Mouse (Mus musculus) erythroid progenitor cell, adult 5-6 weeks (primary cell): Measurements from ENCODE around the gene Mgat2. TPM values are rescaled to one million over a fixed set of nuclear protein-coding genes. Genes with fewer than 3 reads are reported as not detected.

Source experiments
- ATAC-seq: replicated peaks from 2 replicates; pipeline ENCODE4 v1.8.0; 2016; ENCODE audit warnings: moderate number of reproducible peaks, mild to moderate bottlenecking, moderate TSS enrichment, inconsistent platforms; ENCODE audit not compliant: poor library complexity, low FRiP score, severe bottlenecking
- total RNA-seq, 2 experiments: library from RNA; stranded (forward) in 1 of 2; stranded (reverse) in 1 of 2; fragments of 150-400 nt in 1 of 2; fragments of 186-747, 209-891 nt in 1 of 2; gene quantifications; 2 replicates each; pipeline versions ENCODE4 v1.2.3 to v1.2.4; 2015 to 2017; ENCODE audit warnings: low replicate concordance in 2 of 2

Mgat2 gene
- total RNA-seq, 2 experiments from 2014 or later = 15.9 to 19.3 TPM

GRCm38 (mm10) chr12:69208520-69208919 is 24.6 kb downstream of the Mgat2 start:
- no peak for ATAC-seq

GRCm38 (mm10) chr12:69210056-69210979 is 26.4 kb downstream of the Mgat2 start:
- no peak for ATAC-seq

- ATAC-seq = no peak
These were observed 27.1 kb downstream of the Mgat2 start for GRCm38 (mm10) chr12:69211057-69211456.

- ATAC-seq = no peak
These were observed 29.3 kb downstream of the Mgat2 start for GRCm38 (mm10) chr12:69213186-69213777.

GRCm38 (mm10) chr12:69214393-69214792 is 30.4 kb downstream of the Mgat2 start:
- ATAC-seq = no peak

GRCm38 (mm10) chr12:69215000-69215785 is 31.2 kb downstream of the Mgat2 start:
- no peak for ATAC-seq

GRCm38 (mm10) chr12:69216587-69216986 is 32.6 kb downstream of the Mgat2 start:
- no peak for ATAC-seq

- 0 out of 2 replicates have a peak, but pooled peaks have one; percentile 14 for ATAC-seq
These were observed 36.8 kb downstream of the Mgat2 start for GRCm38 (mm10) chr12:69220613-69221277.

- ATAC-seq = peak; percentile 97
These were observed 44.0 kb downstream of the Mgat2 start, which contains the start of gene Pole2 for GRCm38 (mm10) chr12:69227776-69228466. Gene Pole2, minus strand, starts transcription at chr12:69228195.

GRCm38 (mm10) chr12:69229251-69229650 is 45.3 kb downstream of the Mgat2 start:
- no peak for ATAC-seq

GRCm38 (mm10) chr12:69235782-69236181 is 51.8 kb downstream of the Mgat2 start:
- ATAC-seq = no peak

Other genes starting within 250 kb of the Mgat2 start
- gene Rps29, start 25.0 kb upstream of the Mgat2 start, total RNA-seq (2015; ENCODE audit: low replicate concordance) = 901 and 1,018 TPM in 2 replicates
- 424 and 1,088 TPM in 2 replicates for gene Rps29, start 25.0 kb upstream of the Mgat2 start, total RNA-seq (2017; ENCODE audit: low replicate concordance)
- 27.0 and 43.2 TPM in 2 replicates for gene Lrr1, start 15.3 kb upstream of the Mgat2 start, total RNA-seq (2015; ENCODE audit: low replicate concordance)
- gene Lrr1, start 15.3 kb upstream of the Mgat2 start, total RNA-seq (2017; ENCODE audit: low replicate concordance) = 24.3 and 24.6 TPM in 2 replicates
- gene Rpl36al, start 74 bp upstream of the Mgat2 start, total RNA-seq (2015; ENCODE audit: low replicate concordance) = 169 and 235 TPM in 2 replicates
- gene Rpl36al, start 74 bp upstream of the Mgat2 start, total RNA-seq (2017; ENCODE audit: low replicate concordance) = 180 and 196 TPM in 2 replicates
- gene Gm49383, start 12.9 kb downstream of the Mgat2 start, total RNA-seq (2015; ENCODE audit: low replicate concordance) = 4.7 TPM in 1 of 2 replicates, not detected in the other
- 22.2 and 23.9 TPM in 2 replicates for gene Gm49383, start 12.9 kb downstream of the Mgat2 start, total RNA-seq (2017; ENCODE audit: low replicate concordance)
- gene Dnaaf2, start 14.3 kb downstream of the Mgat2 start, total RNA-seq (2015; ENCODE audit: low replicate concordance) = 2.5 and 10.9 TPM in 2 replicates
- gene Dnaaf2, start 14.3 kb downstream of the Mgat2 start, total RNA-seq (2017; ENCODE audit: low replicate concordance) = 1.4 and 2.8 TPM in 2 replicates
- 17.6 and 23.8 TPM in 2 replicates for gene Gm49384, start 20.1 kb downstream of the Mgat2 start, total RNA-seq (2015; ENCODE audit: low replicate concordance)
- gene Gm49384, start 20.1 kb downstream of the Mgat2 start, total RNA-seq (2017; ENCODE audit: low replicate concordance) = 14.6 and 16.0 TPM in 2 replicates
- 40.7 and 54.1 TPM in 2 replicates for gene Pole2, start 44.0 kb downstream of the Mgat2 start, total RNA-seq (2015; ENCODE audit: low replicate concordance)
- gene Pole2, start 44.0 kb downstream of the Mgat2 start, total RNA-seq (2017; ENCODE audit: low replicate concordance) = 38.9 and 59.2 TPM in 2 replicates
- gene Klhdc1, start 57.0 kb downstream of the Mgat2 start, total RNA-seq (2015; ENCODE audit: low replicate concordance) = 1.7 TPM in 1 of 2 replicates, not detected in the other
- 0.83 and 1.7 TPM in 2 replicates for gene Klhdc1, start 57.0 kb downstream of the Mgat2 start, total RNA-seq (2017; ENCODE audit: low replicate concordance)
- gene Klhdc2, start 112.5 kb downstream of the Mgat2 start, total RNA-seq (2015; ENCODE audit: low replicate concordance) = 68.7 and 75.7 TPM in 2 replicates
- 54.2 and 61.1 TPM in 2 replicates for gene Klhdc2, start 112.5 kb downstream of the Mgat2 start, total RNA-seq (2017; ENCODE audit: low replicate concordance)
- gene Nemf, start 173.0 kb downstream of the Mgat2 start, total RNA-seq (2015; ENCODE audit: low replicate concordance) = 56.6 and 57.3 TPM in 2 replicates
- 66.1 and 79.0 TPM in 2 replicates for gene Nemf, start 173.0 kb downstream of the Mgat2 start, total RNA-seq (2017; ENCODE audit: low replicate concordance)
- gene Arf6, start 188.0 kb downstream of the Mgat2 start, total RNA-seq (2015; ENCODE audit: low replicate concordance) = 59.5 and 60.8 TPM in 2 replicates
- 93.7 and 94.4 TPM in 2 replicates for gene Arf6, start 188.0 kb downstream of the Mgat2 start, total RNA-seq (2017; ENCODE audit: low replicate concordance)
- gene Gm9887, start 188.3 kb downstream of the Mgat2 start, total RNA-seq (2015; ENCODE audit: low replicate concordance) = not detected in 2 replicates
- gene Gm9887, start 188.3 kb downstream of the Mgat2 start, total RNA-seq (2017; ENCODE audit: low replicate concordance) = not detected in 2 replicates